Mouse (Mus musculus) cerebellum, adult 2 months (tissue): ENCODE measurements around the gene Car11. TPM values are rescaled to one million over a fixed set of nuclear protein-coding genes. Genes with fewer than 3 reads are reported as not detected.

Experiments
- DNase-seq, 2 experiments: peaks; one replicate each; pipeline ENCODE4 v3.0.0; 2021
- H3K27ac ChIP-seq: fragments of 200-500 bp; 2 replicates; pipeline ENCODE4 v1.5.1; 2012; ENCODE audit warnings: low read length, control low read depth, inconsistent platforms; ENCODE audit not compliant: insufficient read depth
- H3K27me3 ChIP-seq: fragments of 200-500 bp; 2 replicates; pipeline ENCODE4 v1.6.1; 2012; ENCODE audit warnings: inconsistent platforms, mild to moderate bottlenecking, low read length, moderate library complexity; ENCODE audit not compliant: control insufficient read depth, insufficient read depth
- H3K4me1 ChIP-seq: fragments of 200-500 bp; 2 replicates; pipeline ENCODE4 v1.6.1; 2011; ENCODE audit warnings: low read length; ENCODE audit not compliant: control insufficient read depth, insufficient read depth
- H3K4me3 ChIP-seq: fragments of 200-500 bp; replicated peaks from 2 replicates; pipeline ENCODE3; 2011; ENCODE audit warnings: mild to moderate bottlenecking, low read depth, low read length, control low read depth; ENCODE audit not compliant: insufficient read depth
- CTCF ChIP-seq: fragments of 200-500 bp; IDR thresholded peaks from 2 replicates; pipeline ENCODE4 v1.5.1; 2011; ENCODE audit warnings: low read depth, mild to moderate bottlenecking, control low read depth, low read length, moderate library complexity, borderline replicate concordance; ENCODE audit not compliant: insufficient read depth
- POLR2A ChIP-seq: fragments of 200-500 bp; IDR thresholded peaks from 2 replicates; pipeline ENCODE4 v1.6.1; 2011; ENCODE audit warnings: low read length, control low read depth, borderline replicate concordance; ENCODE audit not compliant: insufficient read depth
- WGBS: fragments of 180-500 bp; shearing (Covaris S2); methylation state at CpG from one replicate; pipeline ENCODE4 v1.1.7; 2018; 5-methylcytosine and 5-hydroxymethylcytosine counted together
- polyA plus RNA-seq: library from polyadenylated mRNA; depleted of rRNA; stranded (reverse); fragments of >200 nt; gene quantifications from 2 replicates; pipeline ENCODE4 v1.2.3, GENCODE M21; 2012

Gene Car11
- polyA plus RNA-seq, 1 experiment = 164 TPM

- TF ChIP-seq POLR2A (no peak), CTCF (no peak)
- DNase-seq = peak in 1 of 2 experiments; percentile 34
- Histone ChIP-seq H3K4me3 (no peak overlapping the region), H3K27ac (no peak overlapping the region), H3K27me3 (no peaks in the 10 kb centered on the region), H3K4me1 (peaks cover 32% of the 10 kb centered on the region)
- 34% methylated on average over 14 of the region's 14 CpGs for WGBS
These were observed 10.2 kb downstream of the Car11 start for GRCm38 (mm10) chr7:45709677-45710355.

- WGBS = 85% methylated on average over 20 of the region's 20 CpGs
- H3K4me1 ChIP-seq = peaks cover 32% of the 10 kb centered on the region
- DNase-seq = peak in 1 of 2 experiments; percentile 31
- H3K27ac ChIP-seq = no peak overlapping the region
- no peaks in the 10 kb centered on the region for H3K27me3 ChIP-seq
- H3K4me3 ChIP-seq = no peak overlapping the region
- no peak for TF ChIP-seq CTCF
- TF ChIP-seq POLR2A = no peak
These were observed 11.0 kb downstream of the Car11 start for GRCm38 (mm10) chr7:45710477-45711191.

GRCm38 (mm10) chr7:45711316-45712021 is 11.8 kb downstream of the Car11 start:
- Histone ChIP-seq H3K4me3 (no peak overlapping the region), H3K4me1 (peaks cover 37% of the 10 kb centered on the region), H3K27ac (no peak overlapping the region), H3K27me3 (no peaks in the 10 kb centered on the region)
- 68% methylated on average over 24 of the region's 24 CpGs for WGBS
- TF ChIP-seq CTCF = no peak
- no peak; the same call in 1 of the 2 replicates for TF ChIP-seq POLR2A
- DNase-seq = no peak

GRCm38 (mm10) chr7:45712022-45712757 is 12.5 kb downstream of the Car11 start:
- no peak overlapping the region for H3K27ac ChIP-seq
- 79% methylated on average over 21 of the region's 21 CpGs for WGBS
- peaks cover 35% of the 10 kb centered on the region for H3K4me1 ChIP-seq
- H3K27me3 ChIP-seq = no peaks in the 10 kb centered on the region
- no peak overlapping the region for H3K4me3 ChIP-seq
- DNase-seq = peak; percentile 39
- TF ChIP-seq CTCF (0 out of 2 replicates have a peak, but pooled peaks have one; percentile 8), POLR2A (peak; percentile 11; the same call in 1 of the 2 replicates)

GRCm38 (mm10) chr7:45713396-45713795 is 13.8 kb downstream of the Car11 start:
- H3K4me3 ChIP-seq = no peak overlapping the region
- H3K27ac ChIP-seq = no peak overlapping the region
- 87% methylated on average over 16 of the region's 16 CpGs for WGBS
- TF ChIP-seq CTCF = no peak
- TF ChIP-seq POLR2A = no peak
- DNase-seq = peak; percentile 30 to 34
- peaks cover 29% of the 10 kb centered on the region for H3K4me1 ChIP-seq
- no peaks in the 10 kb centered on the region for H3K27me3 ChIP-seq

GRCm38 (mm10) chr7:45713881-45714520 is 14.4 kb downstream of the Car11 start:
- Histone ChIP-seq H3K27me3 (no peaks in the 10 kb centered on the region), H3K27ac (no peak overlapping the region), H3K4me3 (no peak overlapping the region), H3K4me1 (peaks cover 23% of the 10 kb centered on the region)
- TF ChIP-seq POLR2A = no peak
- TF ChIP-seq CTCF = no peak
- 76% methylated on average over 6 of the region's 6 CpGs for WGBS
- DNase-seq = no peak
